Mouse (Mus musculus) C2C12 (cell line): ENCODE results near the gene Tctex1d2. TPM values are rescaled to one million over a fixed set of nuclear protein-coding genes. Genes with fewer than 3 reads are reported as not detected.
A peak's percentile ranks its signal among the peaks of the same experiment; 100 is the strongest.

Source experiments
- H3K27me3 ChIP-seq: one replicate; pipeline ENCODE4 v1.6.1; 2011; ENCODE audit not compliant: control insufficient read depth, insufficient read depth, insufficient read length
- H3K36me3 ChIP-seq: one replicate; pipeline ENCODE4 v1.6.1; 2011; ENCODE audit not compliant: control insufficient read depth, insufficient read depth
- H3K4me3 ChIP-seq: one replicate; pipeline ENCODE4 v1.5.1; 2011; ENCODE audit warnings: mild to moderate bottlenecking, control low read depth; ENCODE audit not compliant: poor library complexity, insufficient read depth, severe bottlenecking
- H3K79me2 ChIP-seq: one replicate; pipeline ENCODE4 v1.6.1; 2011; ENCODE audit not compliant: control insufficient read depth, insufficient read depth
- H3K79me3 ChIP-seq: one replicate; pipeline ENCODE4 v1.6.1; 2011; ENCODE audit warnings: low read depth, control low read depth
- H3ac ChIP-seq: one replicate; pipeline ENCODE3; 2011; ENCODE audit warnings: low read depth; ENCODE audit not compliant: control insufficient read depth, insufficient read length
- CEBPB ChIP-seq: IDR thresholded peaks from one replicate; pipeline ENCODE4 v1.6.1; 2011; ENCODE audit warnings: low read depth, mild to moderate bottlenecking, control low read depth, moderate library complexity
- CTCF ChIP-seq: IDR thresholded peaks from one replicate; pipeline ENCODE4 v1.5.1; 2011; ENCODE audit not compliant: control insufficient read depth, insufficient read depth, insufficient read length
- FOSL1 ChIP-seq: IDR thresholded peaks from one replicate; pipeline ENCODE4 v1.8.0; 2011; ENCODE audit warnings: mild to moderate bottlenecking, low read length; ENCODE audit not compliant: poor library complexity, insufficient read depth, severe bottlenecking
- MAX ChIP-seq: IDR thresholded peaks from one replicate; pipeline ENCODE4 v1.6.1; 2011; ENCODE audit warnings: mild to moderate bottlenecking, control low read depth
- MYOD1 ChIP-seq: IDR thresholded peaks from one replicate; pipeline ENCODE4 v1.6.1; 2011; ENCODE audit warnings: low read depth; ENCODE audit not compliant: control insufficient read depth, insufficient read length
- MYOG ChIP-seq: IDR thresholded peaks from one replicate; pipeline ENCODE4 v1.6.1; 2011; ENCODE audit not compliant: control insufficient read depth, insufficient read length; ENCODE audit errors: extremely low read depth
- USF1 ChIP-seq: IDR thresholded peaks from one replicate; pipeline ENCODE4 v1.6.1; 2011; ENCODE audit warnings: low read depth, mild to moderate bottlenecking, control low read depth, moderate library complexity
- polyA plus RNA-seq: library from polyadenylated mRNA; unstranded; fragments of >200 nt; fragmentation: generic; extraction: Trizol; gene quantifications from one replicate; pipeline ENCODE4 v1.2.1, GENCODE M21; 2012; ENCODE audit warnings: missing spikeins

Tctex1d2 gene
- polyA plus RNA-seq, 1 experiment = 16.6 TPM

DNA sequence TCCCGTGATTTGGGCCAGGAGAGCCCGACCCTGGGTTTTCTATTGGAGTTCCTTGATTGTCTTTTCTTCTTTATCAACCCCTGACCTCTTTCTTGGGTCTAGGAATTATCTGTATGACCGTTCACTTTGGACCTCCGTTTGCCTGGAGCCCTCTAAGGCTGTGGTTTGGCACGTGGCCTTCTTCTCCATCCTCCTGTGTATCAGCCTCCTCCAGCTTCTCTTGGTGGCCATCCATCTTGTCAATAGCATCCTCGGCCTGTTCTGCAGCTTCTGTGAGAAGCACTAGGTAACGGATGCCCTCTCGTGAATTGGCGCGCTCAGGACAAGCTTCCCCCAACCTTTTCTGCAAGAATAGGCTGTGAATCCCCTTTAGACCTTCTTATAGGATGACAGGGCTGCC, 11.8 kb upstream of the Tctex1d2 start:
- Histone ChIP-seq H3ac (no peak overlapping the region), H3K4me3 (no peak overlapping the region), H3K36me3 (no peaks in the 10 kb centered on the region), H3K79me3 (no peaks in the 10 kb centered on the region), H3K27me3 (no peaks in the 10 kb centered on the region), H3K79me2 (no peaks in the 10 kb centered on the region)
- no peak for TF ChIP-seq FOSL1
- TF ChIP-seq CEBPB = no peak
- TF ChIP-seq MAX = no peak

DNA sequence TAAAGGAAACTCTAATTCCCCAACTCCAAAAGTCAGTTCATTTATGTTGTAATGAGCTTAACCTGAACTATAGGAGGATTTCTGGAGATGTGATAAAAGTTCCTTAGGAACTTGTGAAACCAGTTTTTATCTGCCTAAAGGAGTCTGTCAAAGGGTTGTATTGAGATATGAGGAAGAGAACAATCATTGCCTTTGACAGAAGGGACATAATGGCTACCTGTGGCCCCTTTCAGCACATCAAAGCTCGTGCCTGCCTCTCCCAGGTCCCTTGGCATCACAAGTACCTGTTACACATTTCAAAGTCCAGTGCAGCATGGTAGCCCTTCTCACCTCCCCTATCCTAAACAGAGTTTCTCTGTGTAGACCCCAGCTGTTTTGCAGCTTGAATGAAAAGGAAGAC, 2.0 kb upstream of the Tctex1d2 start:
- no peak overlapping the region for H3K4me3 ChIP-seq
- no peaks in the 10 kb centered on the region for H3K27me3 ChIP-seq
- peaks cover 5% of the 10 kb centered on the region for H3K79me3 ChIP-seq
- H3ac ChIP-seq = no peak overlapping the region
- TF ChIP-seq MYOG (no peak), MYOD1 (no peak), CEBPB (no peak), FOSL1 (no peak)
- H3K79me2 ChIP-seq = peaks cover 15% of the 10 kb centered on the region
- no peaks in the 10 kb centered on the region for H3K36me3 ChIP-seq

DNA sequence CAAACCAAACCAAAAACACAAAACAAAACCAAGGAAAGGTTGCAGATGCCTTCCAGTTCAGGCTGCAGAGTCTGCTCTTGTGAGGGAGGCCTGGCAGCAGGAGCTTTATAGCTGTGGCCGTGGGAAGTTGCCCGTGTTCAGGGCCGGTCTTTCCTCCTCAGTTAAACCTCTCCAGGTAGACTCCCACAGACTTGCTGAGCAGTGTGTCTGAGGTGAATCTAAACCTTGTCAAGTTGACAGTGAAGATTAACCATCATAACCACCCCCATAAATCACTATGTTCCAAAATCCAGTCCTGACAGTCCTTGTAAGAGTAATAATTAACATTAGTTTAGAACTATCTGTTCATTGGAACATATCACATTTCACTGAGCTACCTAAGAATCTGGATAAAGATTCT, 8.0 kb downstream of the Tctex1d2 start:
- Histone ChIP-seq H3K79me3 (peaks cover 2% of the 10 kb centered on the region), H3K27me3 (no peaks in the 10 kb centered on the region), H3K79me2 (peaks cover 17% of the 10 kb centered on the region), H3K36me3 (no peaks in the 10 kb centered on the region), H3K4me3 (no peak overlapping the region), H3ac (no peak overlapping the region)
- TF ChIP-seq MYOG (no peak), CEBPB (no peak), FOSL1 (no peak), CTCF (no peak), USF1 (no peak)

DNA sequence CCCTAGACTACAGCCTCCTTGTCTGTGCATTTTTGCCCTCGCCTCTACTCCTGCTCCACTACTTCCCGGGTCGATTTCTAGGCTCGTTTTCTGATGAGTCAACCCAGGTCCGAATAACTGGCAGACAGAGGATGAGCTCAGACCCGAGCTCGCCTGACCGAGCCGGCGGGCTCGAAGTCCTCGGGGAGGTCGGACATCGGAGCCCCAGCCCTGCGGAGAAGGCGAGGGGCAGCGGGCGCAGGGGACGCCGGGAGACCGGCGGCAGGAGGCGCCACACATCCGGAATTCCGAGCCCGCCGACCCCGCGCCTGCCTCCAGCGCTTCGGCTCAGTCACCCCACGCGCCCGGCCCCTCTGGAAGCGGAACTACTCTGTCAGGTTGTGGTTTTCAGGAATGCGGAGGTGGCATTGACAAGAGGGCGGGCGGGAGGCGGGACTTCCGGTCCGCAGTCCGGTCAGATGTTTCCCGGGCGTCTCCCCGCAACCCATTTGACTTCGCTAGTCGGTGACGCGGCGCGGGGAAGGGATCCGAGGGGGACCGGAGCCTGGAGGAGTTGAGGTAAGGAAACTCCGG, 11.1 kb downstream of the Tctex1d2 start, which contains the start of gene Pcyt1a:
Gene Pcyt1a, plus strand, starts transcription at position 448 of the 573 bp plus-strand sequence.
- Histone ChIP-seq H3K79me2 (peaks cover 24% of the 10 kb centered on the region), H3ac (peak within 1 kb of the TSS; percentile 87), H3K79me3 (peaks cover 6% of the 10 kb centered on the region), H3K27me3 (no peaks in the 10 kb centered on the region), H3K4me3 (peak within 1 kb of the TSS; percentile 87), H3K36me3 (no peaks in the 10 kb centered on the region)
- TF ChIP-seq MAX (peak; percentile 69), MYOD1 (no peak), USF1 (no peak), FOSL1 (no peak), MYOG (no peak), CEBPB (no peak), CTCF (peak; percentile 7)

DNA sequence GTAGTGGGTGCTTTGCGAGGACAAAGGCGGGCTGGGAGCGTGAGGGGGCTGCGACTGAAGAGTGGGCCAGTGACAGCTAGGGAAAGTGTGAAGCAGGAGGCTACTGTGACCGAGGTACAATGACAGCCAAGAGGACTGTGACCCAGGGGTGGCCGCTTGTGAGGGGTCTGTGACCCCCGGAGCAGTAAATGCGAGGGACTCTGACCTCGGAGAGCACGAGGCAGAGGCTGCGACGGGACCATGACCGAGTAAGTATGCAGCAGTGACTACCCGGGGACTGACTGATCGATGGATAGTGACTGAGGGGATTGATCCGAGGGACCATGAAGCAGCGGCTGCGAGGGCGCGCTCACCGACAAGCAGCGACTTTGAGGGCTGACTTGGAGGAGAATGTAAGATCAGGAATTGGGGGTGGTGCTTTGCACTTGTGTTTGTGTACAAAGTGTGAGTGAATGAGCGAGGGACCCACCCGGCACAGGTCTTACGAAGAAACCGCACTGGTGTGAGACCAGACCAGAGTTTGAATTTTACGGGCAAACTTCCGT, 11.6 kb downstream of the Tctex1d2 start:
- H3K79me2 ChIP-seq = peaks cover 24% of the 10 kb centered on the region
- H3ac ChIP-seq = peak overlapping the region; percentile 87
- H3K27me3 ChIP-seq = no peaks in the 10 kb centered on the region
- TF ChIP-seq MYOD1 = no peak
- TF ChIP-seq MAX = no peak
- no peak for TF ChIP-seq USF1
- no peak for TF ChIP-seq CTCF
- peaks cover 6% of the 10 kb centered on the region for H3K79me3 ChIP-seq
- H3K36me3 ChIP-seq = no peaks in the 10 kb centered on the region
- H3K4me3 ChIP-seq = peak overlapping the region; percentile 87

DNA sequence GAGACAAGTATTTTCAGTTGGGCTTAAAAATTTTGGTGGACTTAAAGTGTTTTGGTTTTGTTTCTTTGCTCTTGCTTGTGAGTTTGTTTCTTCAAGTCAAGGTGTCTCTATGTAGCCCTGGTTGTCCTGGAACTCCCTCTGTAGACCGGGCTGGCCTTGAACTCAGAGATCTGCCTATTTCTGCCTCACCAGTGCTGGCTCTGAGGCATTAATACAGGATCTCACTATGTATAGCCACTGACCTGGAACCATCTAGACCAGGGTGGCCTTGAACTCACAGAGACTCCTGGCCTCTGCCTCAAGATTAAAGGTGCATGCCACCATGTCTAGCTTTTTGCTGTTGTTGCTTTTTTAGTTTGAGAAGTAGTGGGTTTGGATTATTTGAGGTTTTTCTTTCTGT, 12.4 kb downstream of the Tctex1d2 start:
- no peak for TF ChIP-seq CEBPB
- no peak for TF ChIP-seq MYOD1
- TF ChIP-seq USF1 = no peak
- no peak for TF ChIP-seq MAX
- TF ChIP-seq CTCF = no peak
- no peak for TF ChIP-seq MYOG
- TF ChIP-seq FOSL1 = no peak
- H3K79me2 ChIP-seq = peaks cover 24% of the 10 kb centered on the region
- no peak overlapping the region for H3ac ChIP-seq
- H3K79me3 ChIP-seq = peaks cover 6% of the 10 kb centered on the region
- H3K27me3 ChIP-seq = no peaks in the 10 kb centered on the region
- H3K36me3 ChIP-seq = no peaks in the 10 kb centered on the region
- no peak overlapping the region for H3K4me3 ChIP-seq
